Mouse (Mus musculus) C2C12 (cell line): ENCODE data around the gene Gm45062.

Experiments
- CEBPB ChIP-seq: IDR thresholded peaks from one replicate; pipeline ENCODE4 v1.6.1; 2011; ENCODE audit warnings: low read depth, mild to moderate bottlenecking, control low read depth, moderate library complexity
- CTCF ChIP-seq: IDR thresholded peaks from one replicate; pipeline ENCODE4 v1.5.1; 2011; ENCODE audit not compliant: control insufficient read depth, insufficient read depth, insufficient read length
- FOSL1 ChIP-seq: IDR thresholded peaks from one replicate; pipeline ENCODE4 v1.8.0; 2011; ENCODE audit warnings: mild to moderate bottlenecking, low read length; ENCODE audit not compliant: poor library complexity, insufficient read depth, severe bottlenecking
- MAX ChIP-seq: IDR thresholded peaks from one replicate; pipeline ENCODE4 v1.6.1; 2011; ENCODE audit warnings: mild to moderate bottlenecking, control low read depth
- MYOD1 ChIP-seq: IDR thresholded peaks from one replicate; pipeline ENCODE4 v1.6.1; 2011; ENCODE audit warnings: low read depth; ENCODE audit not compliant: control insufficient read depth, insufficient read length
- MYOG ChIP-seq: IDR thresholded peaks from one replicate; pipeline ENCODE4 v1.6.1; 2011; ENCODE audit not compliant: control insufficient read depth, insufficient read length; ENCODE audit errors: extremely low read depth
- USF1 ChIP-seq: IDR thresholded peaks from one replicate; pipeline ENCODE4 v1.6.1; 2011; ENCODE audit warnings: low read depth, mild to moderate bottlenecking, control low read depth, moderate library complexity

DNA sequence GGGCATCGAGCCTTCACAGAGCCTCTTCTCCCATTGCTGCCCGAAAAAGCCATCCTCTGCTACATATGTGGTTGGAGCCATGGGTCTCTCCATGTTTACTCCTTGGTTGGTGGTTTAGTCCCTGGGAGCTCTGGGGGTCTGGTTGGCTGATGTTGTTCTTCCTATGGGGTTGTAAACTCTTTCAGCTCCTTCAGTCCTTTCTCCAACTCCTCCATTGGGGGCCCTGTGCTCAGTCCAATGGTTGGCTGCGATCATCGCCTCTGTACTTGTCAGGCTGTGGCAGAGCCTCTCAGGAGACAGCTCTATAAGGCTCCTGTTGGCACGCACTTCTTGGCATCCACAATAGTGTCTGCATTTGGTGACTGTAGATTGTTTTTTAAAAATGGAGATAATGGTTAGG is 285.6 kb downstream of the Gm45062 start:
- TF ChIP-seq CTCF (no peak), MAX (no peak), USF1 (no peak), MYOG (no peak), FOSL1 (no peak), CEBPB (no peak), MYOD1 (no peak)
